Mouse (Mus musculus) testis, postnatal 14 days (tissue): ENCODE measurements at regions not wholly inside any gene's neighbourhood (a gene's known extent, or its start where the extent isn't known, plus 50 kb on each side); places are given as distances from the start of the nearest gene placed in this dataset.
A peak's percentile ranks its signal among the peaks of the same experiment; 100 is the strongest.

Experiments
- DNase-seq: peaks from one replicate; pipeline ENCODE4 v3.0.0; 2021; ENCODE audit warnings: low spot score

DNA sequence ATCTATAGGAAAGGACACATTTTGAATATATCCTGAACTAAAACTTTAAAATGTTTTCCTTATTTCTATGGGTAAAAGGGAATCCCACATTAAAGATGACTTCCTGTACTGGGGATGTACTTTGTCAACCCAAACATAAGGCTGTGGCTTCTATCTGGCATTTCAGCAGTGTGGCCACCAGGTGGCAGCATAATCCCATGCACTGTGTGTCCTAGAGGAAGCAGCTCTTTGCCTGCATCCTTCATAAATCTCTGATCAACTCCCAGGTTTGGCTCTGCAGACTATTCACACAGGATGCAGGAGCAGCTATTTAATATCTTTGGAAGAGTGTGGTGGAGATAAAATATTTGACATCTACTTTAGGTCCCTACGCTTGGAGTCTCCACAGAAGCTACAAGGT is 59.1 kb downstream of the Bmp15 start:
- peak; percentile 5 for DNase-seq

DNA sequence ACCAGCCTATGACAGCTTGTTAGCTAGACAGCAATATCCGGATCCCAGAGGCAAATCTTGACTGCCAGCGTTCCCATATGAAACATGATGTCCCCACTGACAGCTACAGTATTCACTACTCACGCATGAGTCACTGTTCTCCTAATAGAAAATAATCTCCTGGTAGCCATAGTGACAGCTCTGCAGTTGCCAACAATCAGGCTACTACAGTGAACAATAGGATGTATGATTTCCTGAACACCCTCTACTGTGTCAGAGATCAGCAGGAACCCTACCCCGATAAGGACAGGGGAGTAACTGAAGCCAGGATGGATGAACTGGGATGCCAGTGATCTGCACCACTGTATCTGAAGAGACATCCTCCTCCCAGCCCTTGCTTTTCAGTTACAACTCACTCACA is 62.0 kb downstream of the Bmp15 start:
- DNase-seq, result no peak

DNA sequence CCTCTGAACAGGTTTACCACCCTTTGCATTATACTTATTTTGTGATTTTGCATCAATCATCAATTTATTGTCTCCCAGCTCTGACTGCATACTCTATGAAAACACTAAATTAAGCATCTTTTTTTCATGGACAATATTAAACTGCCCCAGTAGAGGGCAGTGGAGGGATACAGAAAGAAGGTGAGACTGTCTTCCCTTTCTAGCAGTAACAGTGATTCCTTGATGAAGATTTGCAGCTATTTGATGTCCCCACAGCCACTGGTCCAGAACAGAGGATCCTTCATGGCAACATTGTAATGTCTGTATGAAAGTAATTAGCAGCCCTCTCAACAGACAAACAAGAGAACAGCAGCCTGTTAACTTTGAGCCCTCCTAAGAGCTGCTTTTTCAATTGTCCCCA is 66.5 kb downstream of the Bmp15 start:
- DNase-seq, result no peak

DNA sequence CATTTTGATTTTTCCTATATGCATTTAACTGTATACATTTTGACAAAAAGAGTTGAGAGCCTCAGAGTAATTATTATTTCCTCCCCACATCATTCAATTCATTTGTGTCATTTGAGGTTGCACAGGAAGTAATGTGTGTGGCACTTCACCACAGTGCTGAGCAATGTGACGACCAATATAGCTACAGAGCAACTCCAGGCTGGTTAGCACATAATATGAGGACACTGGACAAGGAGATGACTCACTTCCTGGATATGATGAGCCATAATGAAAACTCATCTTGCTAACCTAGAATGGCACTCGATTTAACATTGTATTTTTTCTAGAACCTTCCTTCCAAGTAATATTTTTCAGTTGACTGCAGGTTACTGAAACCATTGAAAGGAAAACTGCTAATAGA is 67.6 kb downstream of the Bmp15 start:
- no peak for DNase-seq
